Mouse (Mus musculus): ENCODE measurements at regions not wholly inside any gene's neighbourhood (a gene's known extent, or its start where the extent isn't known, plus 50 kb on each side); places are given as distances from the start of the nearest gene placed in this dataset.
A peak's percentile ranks its signal among the peaks of the same experiment; 100 is the strongest.
"Not testable (repeated sequence)": the region's sequence is repeated elsewhere in the genome, so short reads cannot be mapped to it uniquely, and the experiment has no call there.

GRCm38 (mm10) chr3:59563486-59564006 lies 166.0 kb upstream of the Gm5538 start:
- not testable (repeated sequence) for DNase-seq (ENCODE audit: extremely low spot score in 1 of 2, low spot score in 1 of 2)

- DNase-seq (ENCODE audit: extremely low spot score in 1 of 2, low spot score in 1 of 2), result no peak
These were observed 187.0 kb upstream of the Gm5538 start for GRCm38 (mm10) chr3:59542621-59543020.

GRCm38 (mm10) chr3:59540547-59540946 lies 189.0 kb upstream of the Gm5538 start:
- DNase-seq (ENCODE audit: extremely low spot score in 1 of 2, low spot score in 1 of 2), result not testable (repeated sequence)

GRCm38 (mm10) chr3:59539893-59540292 lies 189.7 kb upstream of the Gm5538 start:
- DNase-seq (ENCODE audit: extremely low spot score in 1 of 2, low spot score in 1 of 2), result not testable (repeated sequence)

GRCm38 (mm10) chr3:59531311-59531834 lies 187.2 kb upstream of the Igsf10 start:
- DNase-seq (ENCODE audit: extremely low spot score in 1 of 2, low spot score in 1 of 2), result no peak

GRCm38 (mm10) chr3:59530592-59531310 lies 186.6 kb upstream of the Igsf10 start:
- DNase-seq (ENCODE audit: extremely low spot score in 1 of 2, low spot score in 1 of 2), result no peak

- DNase-seq (ENCODE audit: extremely low spot score in 1 of 2, low spot score in 1 of 2), result no peak
These were observed 176.6 kb upstream of the Igsf10 start for GRCm38 (mm10) chr3:59520766-59521165.

- DNase-seq (ENCODE audit: extremely low spot score in 1 of 2, low spot score in 1 of 2), result no peak
These were observed 133.9 kb upstream of the Igsf10 start for GRCm38 (mm10) chr3:59478095-59478494.

GRCm38 (mm10) chr3:59477441-59478061 lies 133.4 kb upstream of the Igsf10 start:
- no peak for DNase-seq (ENCODE audit: extremely low spot score in 1 of 2, low spot score in 1 of 2)

- no peak for DNase-seq (ENCODE audit: extremely low spot score in 1 of 2, low spot score in 1 of 2)
These were observed 124.8 kb upstream of the Igsf10 start for GRCm38 (mm10) chr3:59468956-59469355.

GRCm38 (mm10) chr3:59462341-59463158 lies 118.4 kb upstream of the Igsf10 start:
- DNase-seq (ENCODE audit: extremely low spot score in 1 of 2, low spot score in 1 of 2), result no peak

- DNase-seq (ENCODE audit: extremely low spot score in 1 of 2, low spot score in 1 of 2), result no peak
These were observed 112.7 kb upstream of the Igsf10 start for GRCm38 (mm10) chr3:59456938-59457337.

- DNase-seq (ENCODE audit: extremely low spot score in 1 of 2, low spot score in 1 of 2), result no peak
These were observed 106.9 kb upstream of the Igsf10 start for GRCm38 (mm10) chr3:59451084-59451483.

GRCm38 (mm10) chr3:59423621-59424020 lies 79.4 kb upstream of the Igsf10 start:
- DNase-seq (ENCODE audit: extremely low spot score in 1 of 2, low spot score in 1 of 2), result no peak

GRCm38 (mm10) chr3:59409131-59409530 lies 64.9 kb upstream of the Igsf10 start:
- DNase-seq (ENCODE audit: extremely low spot score in 1 of 2, low spot score in 1 of 2), result peak in 1 of 2 experiments; percentile 1

- no peak for DNase-seq (ENCODE audit: extremely low spot score in 1 of 2, low spot score in 1 of 2)
These were observed 61.8 kb upstream of the Igsf10 start for GRCm38 (mm10) chr3:59406035-59406434.

- DNase-seq (ENCODE audit: extremely low spot score in 1 of 2, low spot score in 1 of 2), result no peak
These were observed 57.7 kb upstream of the Igsf10 start for GRCm38 (mm10) chr3:59401856-59402255.

GRCm38 (mm10) chr3:59401425-59401824 lies 57.2 kb upstream of the Igsf10 start:
- no peak for DNase-seq (ENCODE audit: extremely low spot score in 1 of 2, low spot score in 1 of 2)
